Mouse (Mus musculus) hindbrain, embryonic 11.5 days (tissue): ENCODE data around the gene Svs1. TPM values are rescaled to one million over a fixed set of nuclear protein-coding genes. Genes with fewer than 3 reads are reported as not detected.

ENCODE experiments used
- ATAC-seq: fragments of 200-750 bp; cut with Nextera tagmentation; 2 replicates; pipeline ENCODE4 v1.8.0; 2017; ENCODE audit warnings: mild to moderate bottlenecking, moderate TSS enrichment, moderate library complexity; ENCODE audit not compliant: low FRiP score
- DNase-seq: peaks from one replicate; pipeline ENCODE4 v3.0.0-alpha.2; 2015; ENCODE audit warnings: low spot score
- H3K27ac ChIP-seq: fragments of 300-500 bp; sonication (generic); 2 replicates; pipeline ENCODE4 v1.5.1; 2014; ENCODE audit warnings: mild to moderate bottlenecking, low read depth, low read length
- H3K27me3 ChIP-seq: fragments of 300-500 bp; sonication (generic); 2 replicates; pipeline ENCODE4 v1.6.1; 2014; ENCODE audit warnings: mild to moderate bottlenecking, low read length, moderate library complexity, mixed read lengths; ENCODE audit not compliant: control insufficient read depth, insufficient read depth
- H3K36me3 ChIP-seq: fragments of 300-500 bp; sonication (generic); 2 replicates; pipeline ENCODE4 v1.6.1; 2014; ENCODE audit warnings: mild to moderate bottlenecking, low read length, moderate library complexity, mixed read lengths; ENCODE audit not compliant: control insufficient read depth, insufficient read depth
- H3K4me1 ChIP-seq: fragments of 300-500 bp; sonication (generic); replicated peaks from 2 replicates; pipeline ENCODE4 v1.6.1; 2014; ENCODE audit warnings: low read length, mixed read lengths; ENCODE audit not compliant: control insufficient read depth, insufficient read depth
- H3K4me2 ChIP-seq: fragments of 300-500 bp; sonication (generic); replicated peaks from 2 replicates; pipeline ENCODE4 v1.6.1; 2014; ENCODE audit warnings: mild to moderate bottlenecking, low read depth, low read length
- H3K4me3 ChIP-seq: fragments of 300-500 bp; sonication (generic); 2 replicates; pipeline ENCODE4 v1.5.1; 2014; ENCODE audit warnings: low read depth, low read length
- H3K9ac ChIP-seq: fragments of 300-500 bp; sonication (generic); 2 replicates; pipeline ENCODE4 v1.6.1; 2014; ENCODE audit warnings: low read depth, low read length
- H3K9me3 ChIP-seq: fragments of 300-500 bp; sonication (generic); 2 replicates; pipeline ENCODE4 v1.6.1; 2016; ENCODE audit warnings: low read length; ENCODE audit not compliant: control insufficient read depth
- WGBS: fragments of 180-500 bp; shearing (Covaris S2); extraction: QIAGEN DNeasy Blood & Tissue Kit; methylation state at CpG from one replicate; pipeline ENCODE4 v1.1.7; 2014; 5-methylcytosine and 5-hydroxymethylcytosine counted together
- polyA plus RNA-seq: library from polyadenylated mRNA; unstranded; fragments of >200 nt; fragmentation: Nextera tagmentation; extraction: Ambion mirVana; gene quantifications from 2 replicates; pipeline ENCODE4 v1.2.1, GENCODE M21; 2014

Gene Svs1
- polyA plus RNA-seq, 1 experiment from 2014 or later, result not detected

DNA sequence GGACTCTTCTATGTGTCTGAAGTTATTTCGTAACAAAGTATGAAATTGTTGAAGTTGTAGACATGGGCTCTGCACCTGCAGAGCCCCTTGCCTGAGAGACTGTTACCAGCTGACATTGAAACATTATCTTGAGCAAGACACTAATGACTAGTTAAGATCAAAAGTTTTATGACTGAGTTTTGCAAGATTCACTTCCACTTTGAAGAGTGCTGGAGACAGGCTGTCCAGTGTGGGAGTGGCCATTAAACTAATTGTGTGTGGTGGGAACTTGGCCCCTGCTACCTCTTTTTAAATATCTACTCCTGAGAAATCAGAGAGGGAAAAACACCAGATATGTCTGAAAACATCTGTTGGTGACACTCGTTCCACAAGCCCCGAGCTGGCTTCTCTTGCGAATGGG, 44.6 kb downstream of the Svs1 start:
- H3K9me3 ChIP-seq, result no peaks in the 10 kb centered on the region
- no peak overlapping the region for H3K27ac ChIP-seq
- no peak overlapping the region for H3K9ac ChIP-seq
- H3K4me2 ChIP-seq, result no peak overlapping the region
- no peaks in the 10 kb centered on the region for H3K36me3 ChIP-seq
- WGBS, result 89% methylated on average over 4 of the region's 4 CpGs
- DNase-seq, result no peak
- ATAC-seq, result no peak
- no peaks in the 10 kb centered on the region for H3K27me3 ChIP-seq
- H3K4me3 ChIP-seq, result no peak overlapping the region
- no peaks in the 10 kb centered on the region for H3K4me1 ChIP-seq

DNA sequence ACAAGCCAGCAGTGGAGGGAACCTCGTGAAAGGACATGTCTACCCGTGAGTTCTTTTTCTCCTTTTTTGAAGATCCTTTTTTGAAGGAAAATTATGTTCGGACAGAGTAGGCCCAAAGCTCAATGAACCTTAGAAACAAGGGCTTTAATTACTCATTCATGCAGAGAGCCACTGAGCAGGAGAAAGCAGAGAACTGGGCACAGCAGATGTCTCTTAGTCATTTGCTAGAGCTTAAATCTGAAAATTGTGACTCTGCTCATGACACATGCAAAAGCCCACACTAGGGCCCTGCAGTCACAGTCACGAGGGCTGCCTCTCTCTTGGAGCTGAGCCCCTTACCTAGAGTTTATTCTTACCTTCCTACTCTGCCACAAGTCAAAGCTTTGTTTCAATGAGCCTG, 46.1 kb downstream of the Svs1 start:
- H3K36me3 ChIP-seq, result no peaks in the 10 kb centered on the region
- ATAC-seq, result no peak
- DNase-seq, result no peak
- H3K9ac ChIP-seq, result no peak overlapping the region
- H3K4me2 ChIP-seq, result no peak overlapping the region
- 70% methylated on average over 4 of the region's 4 CpGs for WGBS
- no peak overlapping the region for H3K4me3 ChIP-seq
- no peaks in the 10 kb centered on the region for H3K4me1 ChIP-seq
- H3K9me3 ChIP-seq, result no peaks in the 10 kb centered on the region
- no peaks in the 10 kb centered on the region; the same call in 1 of the 2 replicates for H3K27me3 ChIP-seq
- no peak overlapping the region for H3K27ac ChIP-seq

DNA sequence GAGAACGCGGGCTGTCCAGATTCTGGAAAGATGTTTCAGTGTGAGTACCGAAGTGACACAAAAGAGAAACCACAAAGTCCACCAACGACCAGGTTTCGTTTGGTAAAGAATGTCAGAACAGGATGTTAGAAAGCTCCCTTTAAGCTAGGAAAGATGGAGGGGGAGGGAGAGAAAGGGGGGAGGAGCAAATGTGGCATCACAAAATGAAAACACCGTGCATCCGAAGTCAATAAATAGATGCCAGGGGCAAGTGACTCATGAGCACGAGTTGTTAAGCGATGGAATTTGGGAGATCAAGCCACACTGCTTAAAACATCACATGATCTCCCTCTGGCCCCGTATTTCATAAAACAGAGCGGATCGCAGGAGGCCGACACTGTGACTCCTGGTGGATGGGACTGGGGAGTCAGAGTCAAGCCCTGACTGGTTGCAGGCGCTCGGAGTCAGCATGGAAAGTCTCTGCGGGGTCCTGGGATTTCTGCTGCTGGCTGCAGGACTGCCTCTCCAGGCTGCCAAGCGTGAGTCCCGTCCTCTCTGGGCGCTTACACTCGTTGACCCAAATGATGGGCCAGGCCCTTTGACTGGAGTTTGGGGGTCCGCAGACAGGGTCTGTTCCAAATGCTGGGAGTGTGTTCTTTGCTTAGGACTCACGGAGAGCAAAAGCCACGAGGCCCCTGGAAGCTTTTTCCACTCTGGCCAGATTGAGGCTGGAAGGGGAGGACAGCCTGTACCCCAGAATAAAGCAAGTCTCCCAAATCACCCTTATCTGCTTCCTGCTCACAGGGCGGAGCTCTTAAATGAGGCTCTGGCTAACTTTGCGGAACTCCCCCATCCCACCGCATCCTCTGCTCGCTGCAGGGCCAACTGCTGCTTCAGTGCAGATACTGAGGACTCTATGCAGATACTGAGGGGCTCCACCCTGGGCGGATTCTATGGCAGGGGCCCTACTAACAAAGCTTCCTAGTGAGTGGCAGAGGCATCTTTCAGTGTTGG, 49.9 kb downstream of the Svs1 start, which contains the start of gene Gpnmb:
Gpnmb (plus strand) TSS at position 272 of the 993 bp plus-strand sequence.
- ATAC-seq (no peak), DNase-seq (peak; percentile 9)
- Histone ChIP-seq H3K4me3 (no peak within 1 kb of the TSS), H3K27me3 (no peaks in the 10 kb centered on the region; the same call in 1 of the 2 replicates), H3K4me1 (no peaks in the 10 kb centered on the region), H3K36me3 (no peaks in the 10 kb centered on the region), H3K9me3 (no peaks in the 10 kb centered on the region), H3K4me2 (no peak within 1 kb of the TSS), H3K27ac (no peak within 1 kb of the TSS), H3K9ac (no peak within 1 kb of the TSS)
- WGBS, result 47% methylated on average over 28 of the region's 28 CpGs

DNA sequence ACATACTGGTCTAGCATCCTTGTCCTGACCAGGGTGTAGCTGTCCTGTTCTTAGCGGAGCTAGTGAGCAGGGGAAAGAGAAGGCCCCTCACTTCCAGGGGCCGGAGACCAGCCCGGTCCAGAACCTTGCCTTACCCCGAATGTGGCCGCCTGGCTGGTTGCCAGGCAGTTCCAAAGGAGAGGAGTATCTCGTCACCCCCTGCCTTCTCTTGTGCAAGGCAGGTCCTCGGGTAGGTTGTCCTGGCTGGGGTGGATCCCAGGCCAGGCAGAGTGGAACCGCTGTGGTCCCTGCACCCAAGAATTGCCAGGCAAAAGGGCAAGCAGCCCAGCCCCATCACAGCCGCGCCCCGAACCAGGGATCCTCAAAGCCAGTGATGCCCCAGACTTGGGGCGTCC, 50.6 kb downstream of the Svs1 start:
- H3K4me1 ChIP-seq, result no peaks in the 10 kb centered on the region
- no peak for DNase-seq

DNA sequence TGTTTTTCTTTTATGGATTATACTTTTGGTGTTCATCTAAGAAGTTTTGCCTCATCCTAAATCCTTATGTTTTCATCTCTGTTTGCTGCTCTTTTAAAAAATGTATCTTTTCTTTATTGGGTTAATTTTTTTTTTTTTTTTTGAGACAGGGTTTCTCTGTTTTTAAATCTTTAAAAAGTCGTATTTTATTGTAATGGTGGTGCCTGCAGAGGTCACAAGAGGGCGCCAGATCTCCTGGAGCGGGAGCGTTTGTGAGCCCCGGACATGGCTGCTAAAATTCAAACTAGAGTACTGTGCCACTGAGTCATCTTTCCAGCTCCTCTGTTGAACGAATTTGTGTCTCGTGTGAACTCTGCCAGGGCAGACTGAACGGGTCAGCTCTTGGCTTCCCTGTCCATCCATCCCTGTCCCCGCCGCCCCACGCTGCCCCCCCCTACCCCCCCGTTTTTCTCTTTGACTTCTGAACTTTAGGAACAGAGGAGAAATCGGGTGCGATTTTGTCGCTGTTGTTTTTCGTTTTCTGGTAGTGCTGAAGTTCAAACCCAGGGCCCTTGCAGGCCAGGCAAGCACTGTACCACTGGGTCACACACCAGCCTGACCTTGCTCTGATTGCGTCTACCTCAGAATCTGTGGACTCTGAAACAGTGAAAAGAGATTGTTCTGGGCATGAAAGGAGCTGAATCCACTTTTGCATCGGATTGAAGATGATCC, 53.0 kb downstream of the Svs1 start:
- H3K9ac ChIP-seq, result peak overlapping the region; percentile 31; the same call in 1 of the 2 replicates
- ATAC-seq, result no peak

More for the DNA sequence above, 50.6 kb downstream of the Svs1 start:
- no peak overlapping the region for H3K4me2 ChIP-seq
- no peaks in the 10 kb centered on the region for H3K36me3 ChIP-seq
- H3K27me3 ChIP-seq, result no peaks in the 10 kb centered on the region; the same call in 1 of the 2 replicates
- H3K4me3 ChIP-seq, result no peak overlapping the region
- H3K9ac ChIP-seq, result no peak overlapping the region
- WGBS, result 68% methylated on average over 12 of the region's 12 CpGs
- no peak for ATAC-seq
- H3K27ac ChIP-seq, result no peak overlapping the region
- no peaks in the 10 kb centered on the region for H3K9me3 ChIP-seq

More for the DNA sequence above, 53.0 kb downstream of the Svs1 start:
- WGBS, result 14% methylated on average over 18 of the region's 18 CpGs
- Histone ChIP-seq H3K9me3 (no peaks in the 10 kb centered on the region), H3K27ac (no peak overlapping the region), H3K4me3 (peak overlapping the region; percentile 19), H3K27me3 (no peaks in the 10 kb centered on the region; the same call in 1 of the 2 replicates), H3K36me3 (no peaks in the 10 kb centered on the region), H3K4me2 (peak overlapping the region; percentile 32; the same call in 1 of the 2 replicates), H3K4me1 (no peaks in the 10 kb centered on the region)
- peak; percentile 80 for DNase-seq

Other genes with a start within 250 kb of the Svs1 start
- 5.0 and 6.1 TPM in 2 replicates for gene Gimap1, start 247.8 kb upstream of the Svs1 start, polyA plus RNA-seq
- gene Gimap5, start 240.7 kb upstream of the Svs1 start, polyA plus RNA-seq, result 0.49 and 0.92 TPM in 2 replicates
- 0.17 TPM in 1 of 2 replicates, not detected in the other for gene Gimap3, start 216.0 kb upstream of the Svs1 start, polyA plus RNA-seq
- 25.7 and 26.0 TPM in 2 replicates for gene Tmem176a, start 145.9 kb upstream of the Svs1 start, polyA plus RNA-seq
- gene Tmem176b, start 145.4 kb upstream of the Svs1 start, polyA plus RNA-seq, result 66.7 and 72.5 TPM in 2 replicates
- not detected in 2 replicates for gene Aoc1, start 114.0 kb upstream of the Svs1 start, polyA plus RNA-seq
- not detected in 2 replicates for gene 1600015I10Rik, start 57.0 kb upstream of the Svs1 start, polyA plus RNA-seq
- gene Doxl2, start 11.9 kb upstream of the Svs1 start, polyA plus RNA-seq, result not detected in 2 replicates
- 0.76 and 1.0 TPM in 2 replicates for gene Gpnmb, start 49.7 kb downstream of the Svs1 start, polyA plus RNA-seq
- 56.2 and 57.9 TPM in 2 replicates for gene Malsu1, start 86.9 kb downstream of the Svs1 start, polyA plus RNA-seq
- gene Igf2bp3, start 228.1 kb downstream of the Svs1 start, polyA plus RNA-seq, result 132 and 133 TPM in 2 replicates